Mouse (Mus musculus) liver, embryonic 12.5 days (tissue): ENCODE measurements around the gene Tpbgl. TPM values are rescaled to one million over a fixed set of nuclear protein-coding genes. Genes with fewer than 3 reads are reported as not detected.
A peak's percentile ranks its signal among the peaks of the same experiment; 100 is the strongest.

Source experiments
- ATAC-seq: fragments of 200-750 bp; cut with Nextera tagmentation; 2 replicates; pipeline ENCODE4 v1.8.0; 2017; ENCODE audit warnings: moderate number of reproducible peaks, mild to moderate bottlenecking, moderate library complexity
- H3K27ac ChIP-seq: fragments of 300-500 bp; sonication (generic); 2 replicates; pipeline ENCODE4 v1.5.1; 2016; ENCODE audit warnings: mild to moderate bottlenecking
- H3K27me3 ChIP-seq: fragments of 300-500 bp; sonication (generic); replicated peaks from 2 replicates; pipeline ENCODE4 v1.6.1; 2016; ENCODE audit warnings: mild to moderate bottlenecking, moderate library complexity
- H3K36me3 ChIP-seq: fragments of 300-500 bp; sonication (generic); 2 replicates; pipeline ENCODE4 v1.6.1; 2016; ENCODE audit warnings: mild to moderate bottlenecking, moderate library complexity
- H3K4me1 ChIP-seq: fragments of 300-500 bp; sonication (generic); 2 replicates; pipeline ENCODE4 v1.6.1; 2016
- H3K4me2 ChIP-seq: fragments of 300-500 bp; sonication (generic); 2 replicates; pipeline ENCODE4 v1.6.1; 2016; ENCODE audit warnings: mild to moderate bottlenecking, moderate library complexity
- H3K4me3 ChIP-seq: fragments of 300-500 bp; sonication (generic); 2 replicates; pipeline ENCODE4 v1.5.1; 2016; ENCODE audit warnings: mild to moderate bottlenecking, moderate library complexity
- H3K9ac ChIP-seq: fragments of 300-500 bp; sonication (generic); 2 replicates; pipeline ENCODE4 v1.6.1; 2016; ENCODE audit warnings: mild to moderate bottlenecking, moderate library complexity
- H3K9me3 ChIP-seq: fragments of 300-500 bp; sonication (generic); replicated peaks from 2 replicates; pipeline ENCODE4 v1.6.1; 2016; ENCODE audit warnings: mild to moderate bottlenecking, moderate library complexity
- WGBS: fragments of 180-500 bp; shearing (Covaris S2); methylation state at CpG from one replicate; pipeline ENCODE4 v1.1.7; 2016; ENCODE audit not compliant: insufficient replicate concordance; 5-methylcytosine and 5-hydroxymethylcytosine counted together
- polyA plus RNA-seq: library from polyadenylated mRNA; unstranded; fragments of >200 nt; fragmentation: Nextera tagmentation; extraction: Ambion mirVana; gene quantifications from 2 replicates; pipeline ENCODE4 v1.2.1, GENCODE M21; 2016

The Tpbgl gene
- polyA plus RNA-seq, 1 experiment from 2014 or later, result 0.31 TPM

DNA sequence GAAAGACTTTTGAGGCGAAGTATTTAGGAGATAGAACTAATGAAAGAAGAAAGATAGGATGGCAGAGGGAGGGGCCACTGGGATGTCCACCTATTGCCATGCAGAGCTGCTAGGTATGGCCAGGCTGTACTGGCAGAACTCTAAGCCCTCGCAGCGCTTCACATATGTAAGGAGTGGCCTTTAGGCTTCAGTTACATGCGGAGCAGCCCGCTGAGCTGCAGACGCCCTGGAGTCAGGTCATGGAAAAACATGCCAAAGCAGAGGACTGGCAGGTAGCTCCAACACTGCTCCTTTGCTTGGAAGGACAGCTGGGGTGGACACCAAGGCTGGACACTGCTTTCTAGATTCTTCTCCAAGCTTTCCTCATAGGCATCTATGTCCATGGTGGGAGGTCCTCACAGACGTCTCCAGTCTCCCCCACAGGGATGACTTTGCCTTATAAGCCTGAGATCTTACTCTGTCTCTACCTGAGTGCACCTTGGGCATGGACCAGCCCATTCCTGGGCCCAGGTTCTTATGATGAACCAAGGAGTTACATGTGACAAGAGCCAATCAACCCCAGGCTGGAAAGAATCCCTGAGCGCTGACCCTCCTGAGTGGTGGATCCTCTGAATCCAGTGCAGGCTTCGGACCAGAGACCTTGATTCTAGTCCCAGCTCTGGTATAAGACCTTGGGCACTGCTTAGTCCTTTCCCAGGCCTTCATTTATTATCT, 36.8 kb upstream of the Tpbgl start:
- WGBS, result 75% methylated on average over 9 of the region's 9 CpGs
- ATAC-seq, result no peak
- Histone ChIP-seq H3K4me1 (no peaks in the 10 kb centered on the region), H3K4me2 (no peak overlapping the region), H3K27ac (no peak overlapping the region), H3K27me3 (peaks cover 23% of the 10 kb centered on the region), H3K9ac (no peak overlapping the region), H3K36me3 (no peaks in the 10 kb centered on the region), H3K4me3 (no peak overlapping the region), H3K9me3 (no peaks in the 10 kb centered on the region)

GRCm38 (mm10) chr7:99662311-99662710, 35.4 kb upstream of the Tpbgl start:
- no peak overlapping the region for H3K9ac ChIP-seq
- no peak overlapping the region for H3K4me2 ChIP-seq
- 60% methylated on average over 2 of the region's 2 CpGs for WGBS
- no peaks in the 10 kb centered on the region for H3K4me1 ChIP-seq
- H3K27ac ChIP-seq, result no peak overlapping the region
- peaks cover 18% of the 10 kb centered on the region for H3K27me3 ChIP-seq
- no peaks in the 10 kb centered on the region for H3K9me3 ChIP-seq
- no peak for ATAC-seq
- H3K36me3 ChIP-seq, result no peaks in the 10 kb centered on the region
- no peak overlapping the region for H3K4me3 ChIP-seq

DNA sequence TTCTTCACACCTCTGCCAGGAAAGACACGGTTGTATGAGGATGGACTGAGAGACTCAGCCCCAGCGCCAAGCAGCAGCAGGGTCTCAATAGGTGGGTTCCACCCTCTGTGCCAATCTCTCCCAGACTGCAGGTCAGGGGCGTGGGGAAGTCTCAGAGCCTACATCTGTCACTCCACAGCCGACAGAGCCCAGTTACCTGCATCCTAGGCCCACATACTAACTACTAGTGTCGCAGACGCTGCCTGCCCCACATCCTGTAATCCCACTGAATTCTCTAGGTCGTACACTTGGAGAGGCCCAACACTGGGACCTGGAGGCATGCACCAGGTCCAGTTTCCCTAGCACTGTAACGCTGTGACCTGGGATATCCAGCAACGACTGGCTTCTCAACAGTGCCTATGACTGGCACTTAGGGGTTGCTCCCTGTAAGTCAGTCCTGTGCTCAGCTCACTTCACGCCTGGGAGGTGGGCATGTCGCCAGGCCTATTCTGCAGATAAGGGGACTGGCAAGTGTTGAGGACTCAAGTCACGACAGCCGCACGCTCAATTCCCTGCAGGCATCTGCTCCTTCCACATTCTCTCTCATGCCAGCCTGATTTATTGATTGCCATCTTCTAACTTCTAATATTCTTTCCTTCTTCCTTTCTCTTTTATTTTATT, 34.8 kb upstream of the Tpbgl start:
- H3K27ac ChIP-seq, result no peak overlapping the region
- no peak overlapping the region for H3K9ac ChIP-seq
- H3K4me3 ChIP-seq, result no peak overlapping the region
- no peaks in the 10 kb centered on the region for H3K4me1 ChIP-seq
- H3K27me3 ChIP-seq, result peaks cover 13% of the 10 kb centered on the region
- no peaks in the 10 kb centered on the region for H3K36me3 ChIP-seq
- WGBS, result 68% methylated on average over 14 of the region's 14 CpGs
- ATAC-seq, result no peak
- H3K9me3 ChIP-seq, result no peaks in the 10 kb centered on the region
- H3K4me2 ChIP-seq, result no peak overlapping the region

GRCm38 (mm10) chr7:99661071-99661470, 34.2 kb upstream of the Tpbgl start:
- H3K4me1 ChIP-seq, result no peaks in the 10 kb centered on the region
- no peak overlapping the region for H3K4me2 ChIP-seq
- no peak overlapping the region for H3K4me3 ChIP-seq
- WGBS, result 86% methylated on average over 9 of the region's 9 CpGs
- peaks cover 15% of the 10 kb centered on the region for H3K27me3 ChIP-seq
- ATAC-seq, result no peak
- H3K36me3 ChIP-seq, result no peaks in the 10 kb centered on the region
- no peak overlapping the region for H3K9ac ChIP-seq
- H3K9me3 ChIP-seq, result no peaks in the 10 kb centered on the region
- H3K27ac ChIP-seq, result no peak overlapping the region

DNA sequence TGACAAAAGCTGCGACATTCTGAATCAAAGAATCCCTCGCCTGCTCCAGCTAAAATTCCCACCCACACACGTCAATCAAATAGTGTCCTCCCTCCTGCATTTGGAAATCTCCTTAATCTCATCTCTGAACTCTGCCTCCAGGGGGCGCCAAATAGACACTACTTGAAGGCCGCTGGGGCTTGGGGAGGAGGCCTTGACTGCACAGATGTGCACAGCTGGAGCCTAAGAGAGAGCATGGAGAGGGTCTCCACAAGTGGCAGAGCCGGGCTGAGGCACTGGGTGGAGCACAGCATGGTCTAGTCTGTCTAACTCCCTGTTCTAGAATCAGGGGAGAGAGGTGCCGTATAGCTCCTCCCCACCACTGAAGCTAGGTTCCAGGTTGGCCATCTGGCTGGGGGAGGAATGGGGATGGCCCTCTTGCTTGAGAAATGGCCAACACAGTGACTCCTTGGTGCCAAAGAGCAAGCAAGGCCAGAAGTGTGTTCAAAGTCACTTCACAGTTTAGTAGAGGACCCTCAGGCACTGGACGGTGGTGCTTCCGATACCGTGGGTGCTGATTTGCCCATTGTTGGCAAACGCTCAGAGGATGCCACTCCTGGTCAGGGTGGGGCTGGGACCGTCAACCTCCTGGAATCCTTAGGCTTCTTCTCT, 32.6 kb upstream of the Tpbgl start:
- WGBS, result 43% methylated on average over 12 of the region's 12 CpGs
- peaks cover 19% of the 10 kb centered on the region for H3K27me3 ChIP-seq
- no peak overlapping the region for H3K4me3 ChIP-seq
- no peaks in the 10 kb centered on the region for H3K36me3 ChIP-seq
- no peak overlapping the region for H3K27ac ChIP-seq
- H3K9me3 ChIP-seq, result no peaks in the 10 kb centered on the region
- H3K9ac ChIP-seq, result no peak overlapping the region
- no peak overlapping the region for H3K4me2 ChIP-seq
- no peak for ATAC-seq
- no peaks in the 10 kb centered on the region for H3K4me1 ChIP-seq

- H3K9ac ChIP-seq, result no peak overlapping the region
- H3K36me3 ChIP-seq, result no peaks in the 10 kb centered on the region
- no peak for ATAC-seq
- no peak overlapping the region for H3K4me2 ChIP-seq
- H3K27ac ChIP-seq, result no peak overlapping the region
- 50% methylated on average over 11 of the region's 11 CpGs for WGBS
- H3K9me3 ChIP-seq, result no peaks in the 10 kb centered on the region
- H3K4me3 ChIP-seq, result no peak overlapping the region
- H3K27me3 ChIP-seq, result peaks cover 46% of the 10 kb centered on the region
- H3K4me1 ChIP-seq, result no peaks in the 10 kb centered on the region
Observed at GRCm38 (mm10) chr7:99654244-99654643, 27.3 kb upstream of the Tpbgl start.

DNA sequence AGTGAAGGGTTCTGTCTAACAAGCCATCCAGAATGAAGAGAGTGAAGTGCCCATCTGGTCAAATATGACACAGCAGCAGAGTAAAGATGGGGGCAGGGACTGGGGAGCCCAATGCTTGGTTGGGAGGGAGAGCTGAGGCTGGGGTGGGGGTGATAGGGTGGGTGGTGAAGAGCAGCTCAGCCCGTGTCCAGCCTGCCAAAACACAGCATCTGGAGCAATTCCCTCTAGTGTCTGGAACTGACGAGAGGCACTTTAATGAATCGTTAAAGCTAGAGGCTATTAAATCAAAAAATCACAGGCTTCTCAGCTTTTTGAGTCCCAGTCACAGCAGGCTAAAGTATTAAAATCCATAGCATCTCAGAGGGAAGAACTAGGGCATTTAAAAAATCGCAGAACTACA, 22.7 kb upstream of the Tpbgl start:
- Histone ChIP-seq H3K4me1 (no peaks in the 10 kb centered on the region), H3K4me3 (no peak overlapping the region), H3K9me3 (no peaks in the 10 kb centered on the region), H3K9ac (no peak overlapping the region), H3K27ac (no peak overlapping the region), H3K4me2 (no peak overlapping the region), H3K27me3 (peaks cover 35% of the 10 kb centered on the region), H3K36me3 (no peaks in the 10 kb centered on the region)
- ATAC-seq, result no peak
- WGBS, result 49% methylated on average over 4 of the region's 4 CpGs

DNA sequence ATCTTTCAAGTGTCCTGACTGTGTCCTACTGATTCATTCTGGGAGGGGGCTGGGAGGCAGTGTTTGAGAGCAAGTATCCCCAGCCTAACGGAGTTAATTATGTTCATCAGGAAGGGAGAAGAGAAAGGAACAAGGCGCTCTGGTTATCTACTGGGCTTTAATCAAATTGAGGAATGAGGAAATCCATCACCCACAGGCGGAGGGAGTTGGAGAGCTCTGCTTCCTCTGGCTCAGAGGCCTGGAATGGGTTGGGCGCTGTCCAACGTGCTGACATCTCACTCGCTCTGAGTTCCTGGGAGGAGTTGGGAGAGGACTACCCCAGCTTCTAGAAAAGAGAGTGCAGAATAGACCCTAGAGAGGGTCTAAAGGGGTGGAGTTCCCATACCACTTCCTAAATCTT, 21.7 kb upstream of the Tpbgl start:
- peaks cover 6% of the 10 kb centered on the region for H3K4me1 ChIP-seq
- peaks cover 39% of the 10 kb centered on the region for H3K27me3 ChIP-seq
- WGBS, result 2% methylated on average over 6 of the region's 6 CpGs
- no peak overlapping the region for H3K4me3 ChIP-seq
- no peak overlapping the region for H3K4me2 ChIP-seq
- H3K9me3 ChIP-seq, result no peaks in the 10 kb centered on the region
- H3K27ac ChIP-seq, result no peak overlapping the region
- no peak for ATAC-seq
- no peaks in the 10 kb centered on the region for H3K36me3 ChIP-seq
- no peak overlapping the region for H3K9ac ChIP-seq

DNA sequence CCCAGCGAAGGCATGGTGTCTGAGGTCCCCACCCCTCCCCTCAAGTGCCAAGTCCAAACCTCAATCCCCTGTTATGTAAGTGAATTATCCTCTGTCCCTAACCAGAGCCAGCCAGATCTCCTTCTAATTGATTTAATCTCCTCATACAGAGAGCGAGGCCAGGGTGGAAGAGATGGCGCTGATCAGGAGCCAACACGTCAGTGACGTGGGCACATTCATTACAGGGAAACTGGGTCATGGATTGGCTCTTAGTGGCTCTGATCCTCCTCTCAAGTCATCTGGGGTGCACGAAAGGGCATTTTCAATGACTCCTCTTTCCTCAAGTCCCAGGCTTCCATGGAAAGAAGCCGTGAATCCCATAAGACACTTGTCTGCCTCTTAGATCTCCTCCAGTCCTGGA, 17.8 kb upstream of the Tpbgl start:
- Histone ChIP-seq H3K4me3 (no peak overlapping the region), H3K27me3 (peaks cover 43% of the 10 kb centered on the region), H3K9ac (no peak overlapping the region), H3K27ac (no peak overlapping the region), H3K9me3 (no peaks in the 10 kb centered on the region), H3K4me1 (peaks cover 31% of the 10 kb centered on the region), H3K4me2 (no peak overlapping the region), H3K36me3 (no peaks in the 10 kb centered on the region)
- WGBS, result 71% methylated on average over 7 of the region's 7 CpGs
- no peak for ATAC-seq

GRCm38 (mm10) chr7:99642078-99642477, 15.2 kb upstream of the Tpbgl start:
- H3K4me2 ChIP-seq, result peak overlapping the region; percentile 39
- ATAC-seq, result peak; percentile 99
- peaks cover 31% of the 10 kb centered on the region for H3K4me1 ChIP-seq
- H3K9ac ChIP-seq, result no peak overlapping the region
- no peak overlapping the region for H3K4me3 ChIP-seq
- H3K27me3 ChIP-seq, result peaks cover 66% of the 10 kb centered on the region
- no peak overlapping the region for H3K27ac ChIP-seq
- 10% methylated on average over 3 of the region's 3 CpGs for WGBS
- no peaks in the 10 kb centered on the region for H3K9me3 ChIP-seq
- no peaks in the 10 kb centered on the region for H3K36me3 ChIP-seq

DNA sequence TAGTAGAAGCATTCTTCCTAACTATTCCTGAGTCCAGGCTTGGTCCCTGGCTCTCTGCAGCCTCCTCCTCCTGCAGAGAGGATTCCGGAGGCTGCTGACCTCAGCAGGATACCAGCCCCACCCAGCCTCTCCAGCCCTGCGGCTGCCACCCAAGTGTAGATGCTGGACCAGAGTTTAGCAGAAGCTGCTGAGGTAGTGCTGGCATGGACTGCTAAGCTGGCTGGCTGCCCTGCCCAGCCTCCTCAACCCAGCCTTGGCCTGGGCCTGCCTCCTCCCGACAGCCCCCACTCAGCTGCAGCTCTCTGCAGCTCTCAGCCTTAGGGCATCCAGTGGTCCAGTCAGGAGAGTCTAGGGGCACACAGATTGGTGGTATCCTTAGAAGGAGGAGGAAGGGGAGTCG, 14.3 kb upstream of the Tpbgl start:
- H3K4me2 ChIP-seq, result no peak overlapping the region
- 35% methylated on average over 4 of the region's 4 CpGs for WGBS
- H3K9me3 ChIP-seq, result no peaks in the 10 kb centered on the region
- ATAC-seq, result no peak
- H3K36me3 ChIP-seq, result no peaks in the 10 kb centered on the region
- peaks cover 31% of the 10 kb centered on the region for H3K4me1 ChIP-seq
- no peak overlapping the region for H3K4me3 ChIP-seq
- H3K27ac ChIP-seq, result no peak overlapping the region
- H3K9ac ChIP-seq, result no peak overlapping the region
- H3K27me3 ChIP-seq, result peaks cover 74% of the 10 kb centered on the region

- H3K4me1 ChIP-seq, result no peaks in the 10 kb centered on the region
- H3K36me3 ChIP-seq, result no peaks in the 10 kb centered on the region
- 59% methylated on average over 8 of the region's 8 CpGs for WGBS
- no peak overlapping the region for H3K9ac ChIP-seq
- H3K9me3 ChIP-seq, result no peaks in the 10 kb centered on the region
- no peak overlapping the region for H3K4me2 ChIP-seq
- peaks cover 91% of the 10 kb centered on the region for H3K27me3 ChIP-seq
- H3K4me3 ChIP-seq, result no peak overlapping the region
- ATAC-seq, result no peak
- H3K27ac ChIP-seq, result no peak overlapping the region
Observed at GRCm38 (mm10) chr7:99633966-99634665, 7.2 kb upstream of the Tpbgl start.
